In genomic region chr5:143509737-143510136, GRCm38 (mm10) we compare ENCODE assay signal across 10 mouse cellular contexts. TPM values are rescaled to one million over a fixed set of nuclear protein-coding genes. Genes with fewer than 3 reads are reported as not detected.
DNase-seq lines count a peak whose midpoint lies in the region; ATAC-seq and TF ChIP-seq lines count a peak whose summit lies in the region.
"Had no signal": no experiment of that assay in that cellular context is flagged by ENCODE, and none has a peak within 500 bp of the region (broad histone marks: within the 10 kb centered on the region; RNA-seq: fewer than 3 reads in every experiment).

No protein-coding gene starts in this region.

- 70% methylated on average over 11 of the region's 11 CpGs for WGBS in intestine, embryonic 16.5 days
- WGBS in intestine, embryonic 15.5 days = 78% methylated on average over 11 of the region's 11 CpGs
- WGBS in heart, embryonic 11.5 days (ENCODE audit: insufficient replicate concordance) = 15% methylated on average over 11 of the region's 11 CpGs
- WGBS in lung, postnatal 0 days = 35% methylated on average over 11 of the region's 11 CpGs

- no peaks in the 10 kb centered on the region for H3K9me3 ChIP-seq in intestine, embryonic 16.5 days (ENCODE audit: control insufficient read depth, low read length)
- no peaks in the 10 kb centered on the region for H3K9me3 ChIP-seq in intestine, embryonic 15.5 days
- H3K9me3 ChIP-seq in heart, embryonic 11.5 days (replicated peaks; ENCODE audit: control insufficient read depth, low read length) = no peaks in the 10 kb centered on the region
- no peaks in the 10 kb centered on the region for H3K9me3 ChIP-seq in lung, postnatal 0 days (ENCODE audit: low read length)
- H3K9me3 ChIP-seq: limb, embryonic 12.5 days had no signal

- H3K9ac ChIP-seq in intestine, embryonic 16.5 days (ENCODE audit: low read depth, low read length) = no peak overlapping the region
- H3K9ac ChIP-seq in intestine, embryonic 15.5 days = no peak overlapping the region
- H3K9ac ChIP-seq in heart, embryonic 11.5 days (ENCODE audit: low read depth, low read length) = peak overlapping the region; percentile 36; the same call in 1 of the 2 replicates
- H3K9ac ChIP-seq in lung, postnatal 0 days (replicated peaks; ENCODE audit: low read depth) = no peak overlapping the region
- H3K9ac ChIP-seq: forebrain, postnatal 0 days; limb, embryonic 12.5 days had no signal

- no peak overlapping the region for H3K4me3 ChIP-seq in intestine, embryonic 16.5 days (ENCODE audit: low read length)
- no peak overlapping the region for H3K4me3 ChIP-seq in intestine, embryonic 15.5 days (replicated peaks)
- peak overlapping the region; percentile 14; the same call in 1 of the 2 replicates for H3K4me3 ChIP-seq in heart, embryonic 11.5 days (ENCODE audit: low read depth, low read length)
- H3K4me3 ChIP-seq in lung, postnatal 0 days (ENCODE audit: low read depth, low read length) = no peak overlapping the region
- H3K4me3 ChIP-seq: limb, embryonic 12.5 days had no signal

- no peak for TF ChIP-seq EP300 in lung, postnatal 0 days (IDR thresholded peaks at IDR 0.05)

- H3K4me2 ChIP-seq in intestine, embryonic 16.5 days (ENCODE audit: low read depth, low read length) = no peak overlapping the region
- H3K4me2 ChIP-seq in intestine, embryonic 15.5 days (replicated peaks) = no peak overlapping the region
- H3K4me2 ChIP-seq in heart, embryonic 11.5 days = peak overlapping the region; percentile 45
- H3K4me2 ChIP-seq in lung, postnatal 0 days (replicated peaks; ENCODE audit: low read depth, low read length) = no peak overlapping the region
- H3K4me2 ChIP-seq: limb, embryonic 12.5 days had no signal

- H3K27ac ChIP-seq in intestine, embryonic 16.5 days (ENCODE audit: low read length) = peak overlapping the region; percentile 14; the same call in 1 of the 2 replicates
- no peak overlapping the region for H3K27ac ChIP-seq in intestine, embryonic 15.5 days
- peak overlapping the region; percentile 83 for H3K27ac ChIP-seq in heart, embryonic 11.5 days (ENCODE audit: low read depth, low read length)
- H3K27ac ChIP-seq in lung, postnatal 0 days (ENCODE audit: low read length) = peak overlapping the region; percentile 33; the same call in 1 of the 2 replicates

- peaks cover 5% of the 10 kb centered on the region for H3K36me3 ChIP-seq in intestine, embryonic 16.5 days (ENCODE audit: control insufficient read depth, insufficient read depth, low read length)
- peaks cover 32% of the 10 kb centered on the region for H3K36me3 ChIP-seq in intestine, embryonic 15.5 days
- H3K36me3 ChIP-seq in heart, embryonic 11.5 days (ENCODE audit: control insufficient read depth, insufficient read depth, low read length) = peaks cover 11% of the 10 kb centered on the region
- peaks cover 31% of the 10 kb centered on the region for H3K36me3 ChIP-seq in lung, postnatal 0 days (ENCODE audit: insufficient read depth, low read length)

- no peak for TF ChIP-seq CTCF in lung, postnatal 0 days (IDR thresholded peaks at IDR 0.05)

- H3K4me1 ChIP-seq in intestine, embryonic 16.5 days (ENCODE audit: control insufficient read depth, insufficient read depth, low read length) = peaks cover 21% of the 10 kb centered on the region
- H3K4me1 ChIP-seq in intestine, embryonic 15.5 days (replicated peaks) = peaks cover 13% of the 10 kb centered on the region; the same call in 1 of the 2 replicates
- H3K4me1 ChIP-seq in heart, embryonic 11.5 days (ENCODE audit: control insufficient read depth, insufficient read depth, low read length) = peaks cover 64% of the 10 kb centered on the region
- H3K4me1 ChIP-seq in lung, postnatal 0 days (ENCODE audit: insufficient read depth, low read depth, low read length) = peaks cover 3% of the 10 kb centered on the region; the same call in 1 of the 2 replicates

- DNase-seq in ZHBTc4 (ENCODE audit: low read depth, low spot score) = peak; percentile 41
- DNase-seq in lung, postnatal 0 days (ENCODE audit: low spot score) = peak; percentile 79
- no peak for DNase-seq in urinary bladder, postnatal 14 days (ENCODE audit: low spot score)
- no peak for DNase-seq in right cerebral cortex, postnatal 4 days
- DNase-seq in neural tube, embryonic 10.5 days (ENCODE audit: extremely low spot score, low spot score) = no peak
- DNase-seq: forebrain, postnatal 0 days had no signal

- no peak for ATAC-seq in intestine, embryonic 16.5 days
- no peak for ATAC-seq in intestine, embryonic 15.5 days
- 0 out of 2 replicates have a peak, but pooled peaks have one; percentile 53 for ATAC-seq in heart, embryonic 11.5 days (replicated peaks; ENCODE audit: insufficient number of reproducible peaks, low FRiP score, low TSS enrichment)
- ATAC-seq in lung, postnatal 0 days = peak; percentile 84
- ATAC-seq: forebrain, postnatal 0 days had no signal

- H3K27me3 ChIP-seq in intestine, embryonic 16.5 days (replicated peaks; ENCODE audit: control insufficient read depth, insufficient read depth, low read length) = no peaks in the 10 kb centered on the region
- H3K27me3 ChIP-seq in intestine, embryonic 15.5 days (replicated peaks) = no peaks in the 10 kb centered on the region
- no peaks in the 10 kb centered on the region for H3K27me3 ChIP-seq in heart, embryonic 11.5 days (ENCODE audit: control insufficient read depth, insufficient read depth, low read length)
- no peaks in the 10 kb centered on the region for H3K27me3 ChIP-seq in lung, postnatal 0 days (replicated peaks; ENCODE audit: insufficient read depth, low read length)
- H3K27me3 ChIP-seq: limb, embryonic 12.5 days had no signal

RNA-seq across cellular contexts. Expression of gene Rac1, which starts 18.1 kb away (rescaled TPM):
- 52.6 and 307 TPM in 2 replicates for polyA plus RNA-seq in intestine, embryonic 16.5 days (2015; fragmentation: Nextera tagmentation; extraction: Ambion mirVana)
- polyA plus RNA-seq in intestine, embryonic 15.5 days (2015; fragmentation: Nextera tagmentation; extraction: Ambion mirVana) = 416 and 446 TPM in 2 replicates
- 409 and 438 TPM in 2 replicates for polyA plus RNA-seq in heart, embryonic 11.5 days (2014; fragmentation: Nextera tagmentation; extraction: Ambion mirVana)
- 439 and 450 TPM in 2 replicates for polyA plus RNA-seq in lung, postnatal 0 days (2015; fragmentation: Nextera tagmentation; extraction: Ambion mirVana)

RNA-seq across cellular contexts. Expression of gene Daglb, which starts 45.4 kb away (rescaled TPM):
- 16.2 and 18.5 TPM in 2 replicates for polyA plus RNA-seq in intestine, embryonic 16.5 days (2015; fragmentation: Nextera tagmentation; extraction: Ambion mirVana)
- polyA plus RNA-seq in intestine, embryonic 15.5 days (2015; fragmentation: Nextera tagmentation; extraction: Ambion mirVana) = 11.1 and 13.1 TPM in 2 replicates
- polyA plus RNA-seq in heart, embryonic 11.5 days (2014; fragmentation: Nextera tagmentation; extraction: Ambion mirVana) = 8.5 and 8.7 TPM in 2 replicates
- polyA plus RNA-seq in lung, postnatal 0 days (2015; fragmentation: Nextera tagmentation; extraction: Ambion mirVana) = 5.9 and 6.0 TPM in 2 replicates

Comparison
In these comparisons a context has a peak if more than half of its experiments do, and no peak if none do; other contexts are left out.
1. ATAC-seq: peak in heart, embryonic 11.5 days (single experiment) and lung, postnatal 0 days (single experiment); none in intestine, embryonic 16.5 days (single experiment) and intestine, embryonic 15.5 days (single experiment).
2. DNase-seq: peak in ZHBTc4 (single experiment) and lung, postnatal 0 days (single experiment); none in urinary bladder, postnatal 14 days (single experiment), right cerebral cortex, postnatal 4 days (single experiment) and neural tube, embryonic 10.5 days (single experiment).